Mouse (Mus musculus) hindbrain, embryonic 13.5 days (tissue): Measurements from ENCODE around the gene Rasal3. TPM values are rescaled to one million over a fixed set of nuclear protein-coding genes. Genes with fewer than 3 reads are reported as not detected.

Experiments
- ATAC-seq: fragments of 200-750 bp; cut with Nextera tagmentation; 2 replicates; pipeline ENCODE4 v1.8.0; 2017; ENCODE audit warnings: moderate TSS enrichment; ENCODE audit not compliant: low FRiP score
- H3K27ac ChIP-seq: fragments of 300-500 bp; sonication (generic); 2 replicates; pipeline ENCODE4 v1.5.1; 2015; ENCODE audit warnings: inconsistent platforms, mild to moderate bottlenecking, moderate library complexity
- H3K27me3 ChIP-seq: fragments of 300-500 bp; sonication (generic); 2 replicates; pipeline ENCODE4 v1.6.1; 2015; ENCODE audit warnings: mild to moderate bottlenecking, inconsistent platforms
- H3K36me3 ChIP-seq: fragments of 300-500 bp; sonication (generic); 2 replicates; pipeline ENCODE4 v1.6.1; 2015; ENCODE audit warnings: mild to moderate bottlenecking, inconsistent platforms
- H3K4me1 ChIP-seq: fragments of 300-500 bp; sonication (generic); replicated peaks from 2 replicates; pipeline ENCODE4 v1.6.1; 2015; ENCODE audit warnings: inconsistent platforms
- H3K4me2 ChIP-seq: fragments of 300-500 bp; sonication (generic); 2 replicates; pipeline ENCODE4 v1.6.1; 2015; ENCODE audit warnings: inconsistent platforms, mild to moderate bottlenecking, moderate library complexity
- H3K4me3 ChIP-seq: fragments of 300-500 bp; sonication (generic); 2 replicates; pipeline ENCODE4 v1.5.1; 2015; ENCODE audit warnings: mild to moderate bottlenecking, inconsistent platforms
- H3K9ac ChIP-seq: fragments of 300-500 bp; sonication (generic); 2 replicates; pipeline ENCODE4 v1.6.1; 2015; ENCODE audit warnings: mild to moderate bottlenecking, inconsistent platforms
- H3K9me3 ChIP-seq: fragments of 300-500 bp; sonication (generic); 2 replicates; pipeline ENCODE4 v1.6.1; 2016; ENCODE audit warnings: inconsistent platforms
- WGBS: fragments of 180-500 bp; shearing (Covaris S2); methylation state at CpG from one replicate; pipeline ENCODE4 v1.1.7; 2015; 5-methylcytosine and 5-hydroxymethylcytosine counted together
- polyA plus RNA-seq: library from polyadenylated mRNA; unstranded; fragments of >200 nt; fragmentation: Nextera tagmentation; extraction: Ambion mirVana; gene quantifications from 2 replicates; pipeline ENCODE4 v1.2.1, GENCODE M21; 2015

The Rasal3 gene
- polyA plus RNA-seq, 1 experiment from 2014 or later: 0.62 TPM

DNA sequence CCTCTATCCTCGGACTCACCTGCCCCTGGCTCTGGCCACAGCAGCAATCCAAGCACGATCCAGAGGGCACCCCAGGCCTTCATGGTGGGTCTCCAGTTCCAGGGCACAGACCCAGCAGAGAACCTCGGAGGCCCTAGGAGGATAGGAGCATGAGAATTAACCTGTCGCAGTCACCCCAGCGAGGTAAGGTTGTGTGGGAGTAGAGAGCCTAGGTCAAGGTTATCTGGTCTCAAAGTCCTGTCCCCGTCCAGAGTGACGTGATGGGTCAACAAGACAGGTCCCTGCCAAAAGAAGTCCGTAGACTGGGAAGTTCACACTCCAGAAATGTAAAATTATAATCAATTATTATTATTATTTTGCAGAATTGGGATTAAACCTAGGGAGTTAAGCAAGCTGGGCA lies 17.4 kb upstream of the Rasal3 start:
- 85% methylated on average over 8 of the region's 8 CpGs for WGBS
- Histone ChIP-seq H3K4me2 (no peak overlapping the region), H3K27me3 (peaks cover 13% of the 10 kb centered on the region), H3K9me3 (no peaks in the 10 kb centered on the region), H3K4me3 (no peak overlapping the region), H3K9ac (no peak overlapping the region), H3K36me3 (no peaks in the 10 kb centered on the region), H3K4me1 (no peaks in the 10 kb centered on the region), H3K27ac (no peak overlapping the region)
- no peak for ATAC-seq

DNA sequence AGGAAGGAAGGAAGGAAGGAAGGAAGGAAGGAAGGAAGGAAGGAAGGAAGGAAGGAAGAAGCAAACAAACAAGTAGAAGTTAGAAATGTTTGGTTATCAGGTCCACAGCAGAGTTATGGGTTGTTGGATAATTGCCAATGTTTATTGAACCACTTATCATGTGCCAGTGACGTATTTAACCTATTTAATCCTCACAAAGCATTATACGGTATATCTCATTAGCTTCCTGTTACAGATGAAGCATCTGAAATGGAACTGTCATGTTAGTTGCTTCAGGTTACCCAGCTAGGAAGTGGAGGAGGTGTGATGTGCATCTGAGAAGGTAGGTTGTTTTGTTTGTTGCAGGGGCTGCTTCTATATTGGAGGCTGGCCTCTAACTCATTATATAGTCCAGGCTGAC lies 16.6 kb upstream of the Rasal3 start:
- WGBS: 83% methylated on average over 2 of the region's 2 CpGs
- Histone ChIP-seq H3K9me3 (no peaks in the 10 kb centered on the region), H3K9ac (no peak overlapping the region), H3K27me3 (peaks cover 21% of the 10 kb centered on the region), H3K27ac (no peak overlapping the region), H3K36me3 (no peaks in the 10 kb centered on the region), H3K4me3 (no peak overlapping the region), H3K4me2 (no peak overlapping the region), H3K4me1 (no peaks in the 10 kb centered on the region)
- ATAC-seq: no peak

DNA sequence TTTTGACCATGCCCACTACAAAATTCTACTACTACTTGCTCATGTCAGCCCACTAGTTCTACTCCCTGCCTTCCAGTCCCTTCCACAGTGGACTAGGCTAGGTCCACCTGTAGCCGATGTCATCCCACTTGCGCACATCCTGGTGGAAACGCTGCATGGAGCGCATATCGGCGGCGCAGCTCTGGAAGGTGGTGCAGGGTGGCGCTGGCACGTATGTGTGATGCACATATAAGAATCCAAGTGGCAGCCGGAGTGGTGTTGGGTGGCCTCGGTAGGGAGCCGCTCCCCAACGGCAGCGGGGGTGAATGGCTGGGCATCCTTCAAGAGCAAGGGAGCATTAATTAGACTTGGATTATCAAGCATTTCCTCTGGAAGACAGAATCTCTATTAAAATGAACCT lies 13.4 kb upstream of the Rasal3 start:
- H3K36me3 ChIP-seq: no peaks in the 10 kb centered on the region
- peaks cover 26% of the 10 kb centered on the region for H3K27me3 ChIP-seq
- 94% methylated on average over 14 of the region's 14 CpGs for WGBS
- no peak overlapping the region for H3K4me3 ChIP-seq
- no peaks in the 10 kb centered on the region for H3K9me3 ChIP-seq
- no peak for ATAC-seq
- H3K4me2 ChIP-seq: no peak overlapping the region
- H3K27ac ChIP-seq: no peak overlapping the region
- H3K9ac ChIP-seq: no peak overlapping the region
- H3K4me1 ChIP-seq: no peaks in the 10 kb centered on the region

DNA sequence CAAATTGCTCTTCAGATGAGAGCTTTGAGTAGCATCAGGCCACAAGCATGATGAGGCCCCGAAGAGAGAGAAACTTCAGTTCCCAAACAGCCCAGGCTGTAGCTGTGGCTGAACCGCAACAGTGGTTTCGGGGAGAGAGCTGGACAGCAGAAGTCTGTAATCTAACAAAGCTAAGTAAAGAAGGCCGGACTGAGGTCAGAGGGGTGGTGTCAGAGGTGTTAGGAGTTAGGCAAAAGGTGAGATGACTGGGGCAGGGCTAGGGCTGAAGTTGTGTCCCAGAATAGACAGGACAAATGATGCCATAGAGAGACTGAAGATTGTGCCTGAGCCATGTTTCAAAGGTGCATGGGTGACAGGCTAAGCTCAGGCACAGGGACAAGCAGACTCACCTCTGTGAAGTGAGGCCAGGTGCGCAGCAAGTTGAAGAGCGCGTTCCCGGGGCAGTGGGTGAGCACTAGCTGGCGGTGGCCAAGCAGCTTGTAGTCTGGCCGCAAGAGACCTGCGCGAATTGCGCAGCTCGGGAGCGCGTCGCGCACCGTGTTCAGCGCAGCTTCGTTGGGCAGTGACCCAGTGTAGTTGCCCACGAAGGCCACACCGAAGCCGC lies 12.1 kb upstream of the Rasal3 start:
- H3K4me3 ChIP-seq: no peak overlapping the region
- H3K27me3 ChIP-seq: peaks cover 26% of the 10 kb centered on the region
- no peak overlapping the region for H3K4me2 ChIP-seq
- no peaks in the 10 kb centered on the region for H3K9me3 ChIP-seq
- WGBS: 56% methylated on average over 24 of the region's 24 CpGs
- H3K27ac ChIP-seq: no peak overlapping the region
- H3K36me3 ChIP-seq: no peaks in the 10 kb centered on the region
- H3K9ac ChIP-seq: no peak overlapping the region
- no peaks in the 10 kb centered on the region for H3K4me1 ChIP-seq
- ATAC-seq: no peak

DNA sequence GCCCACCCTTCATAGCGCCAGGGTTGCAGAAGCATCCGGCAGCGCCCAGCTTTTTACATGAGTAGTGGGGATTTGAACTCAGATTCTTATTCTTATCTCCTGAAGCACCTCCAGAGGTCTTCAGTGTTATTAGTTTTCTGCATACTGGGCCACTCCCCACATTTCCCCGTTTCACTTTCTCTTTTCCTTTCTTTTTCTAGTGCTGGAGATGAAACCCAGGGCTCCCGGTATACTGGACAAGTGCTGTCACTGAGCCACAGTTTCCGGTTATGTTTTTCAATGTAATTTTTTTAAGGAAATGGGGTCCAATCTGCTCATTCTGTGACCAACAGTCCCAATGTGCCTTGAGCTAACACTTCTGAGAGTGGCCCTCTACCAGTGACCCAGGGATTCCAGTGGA lies 8.5 kb upstream of the Rasal3 start:
- WGBS: 92% methylated on average over 6 of the region's 6 CpGs
- Histone ChIP-seq H3K36me3 (no peaks in the 10 kb centered on the region), H3K9me3 (no peaks in the 10 kb centered on the region), H3K4me2 (no peak overlapping the region), H3K27ac (no peak overlapping the region), H3K4me1 (no peaks in the 10 kb centered on the region), H3K4me3 (no peak overlapping the region), H3K27me3 (peaks cover 22% of the 10 kb centered on the region), H3K9ac (no peak overlapping the region)
- no peak for ATAC-seq

DNA sequence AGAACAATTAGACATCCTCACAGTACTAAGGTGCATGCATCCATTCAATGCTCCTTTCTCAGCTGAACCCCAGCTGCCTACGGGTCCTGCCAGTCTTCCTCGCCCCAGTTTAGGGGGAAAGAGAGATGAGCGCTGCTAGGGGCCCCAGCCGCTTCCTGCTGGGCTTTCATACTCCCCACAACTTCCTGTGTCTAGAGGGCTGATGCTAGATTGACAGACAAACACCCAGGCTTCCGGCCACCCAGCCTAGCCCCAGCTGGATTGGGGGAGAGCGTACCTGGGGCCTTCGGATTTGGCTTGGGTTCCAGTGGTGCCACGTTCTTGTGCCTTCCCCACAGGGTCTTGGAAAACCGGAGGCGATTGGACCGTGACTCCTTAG lies 615 bp downstream of the Rasal3 start:
- peaks cover 22% of the 10 kb centered on the region for H3K27me3 ChIP-seq
- H3K9me3 ChIP-seq: no peaks in the 10 kb centered on the region
- no peak for ATAC-seq
- H3K9ac ChIP-seq: no peak overlapping the region
- H3K4me2 ChIP-seq: no peak overlapping the region
- H3K36me3 ChIP-seq: no peaks in the 10 kb centered on the region
- no peaks in the 10 kb centered on the region for H3K4me1 ChIP-seq
- H3K27ac ChIP-seq: no peak overlapping the region
- WGBS: 75% methylated on average over 11 of the region's 11 CpGs
- no peak overlapping the region for H3K4me3 ChIP-seq

DNA sequence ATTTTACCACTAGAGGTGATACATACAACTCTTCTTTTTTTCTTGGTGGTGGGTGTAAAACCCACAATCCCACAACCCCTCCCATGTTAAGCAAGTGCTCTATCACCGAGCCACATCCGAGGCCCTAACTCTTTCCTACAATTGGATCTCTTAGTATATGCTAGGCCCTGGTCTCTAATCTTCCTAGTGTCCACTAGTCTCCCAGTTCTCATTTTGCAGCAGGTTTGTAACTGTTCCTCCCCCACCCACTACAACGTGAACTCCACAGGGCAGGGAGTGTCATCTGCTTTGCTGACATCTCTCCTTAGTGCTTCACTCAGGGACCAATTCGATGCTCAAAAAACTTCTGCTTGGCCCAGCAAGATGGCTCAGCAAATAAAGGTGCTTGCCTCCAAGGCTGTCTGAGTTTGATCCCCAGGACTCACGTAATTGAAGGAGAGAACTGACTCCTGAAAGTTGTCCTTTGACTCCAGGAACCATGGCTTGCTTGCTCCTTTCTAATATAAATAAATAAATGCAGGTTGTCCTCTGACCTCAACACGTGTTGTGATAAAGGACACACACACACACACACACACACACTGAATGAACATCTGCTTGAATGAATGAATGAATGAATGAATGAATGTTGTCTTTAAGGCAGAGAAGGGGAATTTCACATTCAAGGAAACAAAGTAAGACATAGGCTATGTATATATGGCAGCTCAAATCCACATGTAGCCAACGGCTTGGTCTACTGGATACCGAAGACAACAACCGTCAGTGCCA lies 1.2 kb downstream of the Rasal3 start:
- no peaks in the 10 kb centered on the region for H3K9me3 ChIP-seq
- H3K27ac ChIP-seq: no peak overlapping the region
- no peak overlapping the region for H3K4me3 ChIP-seq
- no peaks in the 10 kb centered on the region for H3K36me3 ChIP-seq
- 85% methylated on average over 9 of the region's 9 CpGs for WGBS
- no peak for ATAC-seq
- peaks cover 27% of the 10 kb centered on the region for H3K27me3 ChIP-seq
- no peaks in the 10 kb centered on the region for H3K4me1 ChIP-seq
- no peak overlapping the region for H3K9ac ChIP-seq
- no peak overlapping the region for H3K4me2 ChIP-seq

DNA sequence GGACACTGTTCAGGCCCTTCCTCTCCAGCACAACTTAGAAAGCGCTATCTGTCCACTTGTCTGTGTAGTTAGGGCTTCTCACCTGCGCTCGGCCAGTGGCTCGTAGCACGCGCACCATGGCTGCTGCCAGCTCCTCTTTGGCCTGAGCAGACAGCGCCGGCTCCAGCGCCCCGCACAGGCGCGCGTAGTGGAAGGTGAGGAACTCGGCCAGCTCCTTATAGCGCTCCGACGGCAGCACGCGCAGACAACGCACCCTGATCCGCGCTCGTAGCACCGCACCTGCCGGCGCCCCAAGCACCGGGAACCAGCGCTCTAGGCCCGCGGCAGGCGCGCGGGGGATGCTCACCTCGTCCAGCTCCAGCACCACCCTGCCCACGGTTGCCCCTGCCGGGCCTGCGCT lies 7.1 kb downstream of the Rasal3 start:
- Histone ChIP-seq H3K27me3 (peaks cover 84% of the 10 kb centered on the region), H3K9ac (peak overlapping the region; percentile 19; the same call in 1 of the 2 replicates), H3K36me3 (no peaks in the 10 kb centered on the region), H3K4me1 (peaks cover 11% of the 10 kb centered on the region), H3K4me2 (peak overlapping the region; percentile 49), H3K4me3 (peak overlapping the region; percentile 28), H3K27ac (no peak overlapping the region), H3K9me3 (no peaks in the 10 kb centered on the region)
- 4% methylated on average over 37 of the region's 37 CpGs for WGBS
- ATAC-seq: no peak

DNA sequence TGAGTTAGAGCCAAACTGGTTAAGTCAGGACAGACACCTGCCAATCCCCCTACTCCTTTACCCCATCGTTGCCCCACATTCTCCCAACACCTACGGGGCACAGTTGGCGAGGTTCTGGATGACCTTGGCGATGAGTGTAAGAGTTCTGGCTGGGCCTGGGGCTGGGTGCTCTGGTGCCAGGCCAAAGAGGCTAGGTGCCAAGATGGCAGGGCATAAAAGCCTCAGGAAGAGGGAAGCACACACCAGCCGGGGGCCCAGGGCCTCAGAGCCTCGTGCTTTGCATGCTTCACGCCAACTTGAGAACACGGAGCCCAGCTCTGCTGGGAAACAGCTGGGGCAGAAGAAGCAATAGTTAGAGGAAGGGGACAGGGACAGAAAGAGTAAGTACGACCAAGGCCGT lies 9.4 kb downstream of the Rasal3 start:
- Histone ChIP-seq H3K9ac (no peak overlapping the region), H3K4me3 (no peak overlapping the region), H3K27ac (no peak overlapping the region), H3K36me3 (no peaks in the 10 kb centered on the region), H3K4me1 (peaks cover 11% of the 10 kb centered on the region), H3K27me3 (peaks cover 87% of the 10 kb centered on the region), H3K9me3 (no peaks in the 10 kb centered on the region), H3K4me2 (no peak overlapping the region)
- no peak for ATAC-seq
- 84% methylated on average over 10 of the region's 10 CpGs for WGBS

DNA sequence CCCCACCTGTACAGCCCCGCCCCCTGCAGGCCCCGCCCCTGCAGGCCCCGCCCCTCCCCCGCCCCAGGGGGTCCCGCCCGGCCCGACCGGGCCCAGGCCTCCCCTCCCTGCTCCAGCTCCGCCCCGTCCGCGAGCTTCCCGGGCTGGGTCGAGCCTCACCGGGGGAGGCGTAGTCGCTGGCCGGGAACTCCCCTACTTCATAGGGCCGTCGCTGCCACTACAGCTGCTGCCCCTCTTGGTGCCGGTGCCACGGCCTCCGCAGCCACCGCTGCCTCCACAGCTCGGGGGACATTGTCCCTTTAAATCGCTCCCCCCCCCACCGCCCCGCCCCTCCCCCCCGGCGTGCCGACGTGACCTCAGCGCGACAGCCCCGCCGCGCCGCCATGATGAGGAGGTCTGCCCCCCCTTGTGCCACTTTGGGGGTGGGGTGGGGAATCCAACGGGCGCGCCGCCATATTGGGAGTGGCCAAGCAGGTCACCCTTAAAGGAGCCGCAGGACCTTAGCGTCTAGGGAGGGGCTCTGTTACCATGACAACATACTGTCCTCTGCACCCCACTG lies 14.2 kb downstream of the Rasal3 start, which contains the start of gene Wiz:
Gene Wiz, minus strand, starts transcription at position 339 of the 559 bp plus-strand sequence.
- Histone ChIP-seq H3K9ac (peak within 1 kb of the TSS; percentile 92), H3K27me3 (peaks cover 39% of the 10 kb centered on the region), H3K4me1 (peaks cover 27% of the 10 kb centered on the region), H3K27ac (peak within 1 kb of the TSS; percentile 89), H3K9me3 (no peaks in the 10 kb centered on the region), H3K4me3 (peak within 1 kb of the TSS; percentile 67), H3K36me3 (peaks cover 24% of the 10 kb centered on the region), H3K4me2 (peak within 1 kb of the TSS; percentile 93)
- peak; percentile 88 for ATAC-seq
- 2% methylated on average over 34 of the region's 44 CpGs for WGBS

DNA sequence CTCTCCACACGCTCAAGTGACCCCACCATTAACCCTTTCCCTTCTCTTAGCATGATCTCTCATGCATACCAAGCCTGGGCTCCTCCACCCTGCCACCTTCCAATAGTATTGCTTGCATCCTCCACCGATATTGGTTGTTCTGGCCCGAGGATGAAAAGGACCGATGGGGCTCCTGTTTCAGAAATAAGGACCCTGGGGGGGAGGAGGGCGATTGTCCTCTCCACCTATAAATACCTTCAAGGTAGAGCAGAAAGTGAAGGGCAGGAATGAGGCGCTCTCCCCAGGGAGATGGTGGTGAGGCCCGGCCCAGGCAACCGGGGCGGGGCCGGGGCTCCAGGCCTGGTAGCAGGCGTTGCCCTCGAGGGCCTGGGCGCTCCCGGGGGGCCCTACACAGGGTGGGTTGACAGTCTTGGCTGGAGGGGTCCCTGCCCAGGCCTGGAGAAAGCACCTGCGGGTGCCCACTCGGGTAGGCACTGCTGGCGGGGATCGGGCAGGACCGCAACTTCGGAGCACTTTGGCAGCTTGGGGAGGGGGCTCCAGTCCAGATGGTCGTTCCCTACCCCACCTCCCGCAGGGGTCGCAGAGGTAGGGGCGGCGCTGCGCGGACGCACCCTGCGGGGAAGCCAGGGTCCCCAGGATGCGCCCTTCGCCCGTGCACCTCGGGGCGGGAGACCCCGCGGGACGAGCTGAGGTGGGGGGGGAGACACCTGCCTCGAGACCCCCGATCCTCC lies 14.8 kb downstream of the Rasal3 start:
- Histone ChIP-seq H3K27me3 (peaks cover 33% of the 10 kb centered on the region), H3K4me3 (peak overlapping the region; percentile 67), H3K9ac (peak overlapping the region; percentile 92), H3K4me1 (peaks cover 27% of the 10 kb centered on the region), H3K9me3 (no peaks in the 10 kb centered on the region), H3K36me3 (peaks cover 31% of the 10 kb centered on the region), H3K27ac (peak overlapping the region; percentile 89), H3K4me2 (peak overlapping the region; percentile 93)
- ATAC-seq: peak; percentile 72
- 3% methylated on average over 23 of the region's 39 CpGs for WGBS

DNA sequence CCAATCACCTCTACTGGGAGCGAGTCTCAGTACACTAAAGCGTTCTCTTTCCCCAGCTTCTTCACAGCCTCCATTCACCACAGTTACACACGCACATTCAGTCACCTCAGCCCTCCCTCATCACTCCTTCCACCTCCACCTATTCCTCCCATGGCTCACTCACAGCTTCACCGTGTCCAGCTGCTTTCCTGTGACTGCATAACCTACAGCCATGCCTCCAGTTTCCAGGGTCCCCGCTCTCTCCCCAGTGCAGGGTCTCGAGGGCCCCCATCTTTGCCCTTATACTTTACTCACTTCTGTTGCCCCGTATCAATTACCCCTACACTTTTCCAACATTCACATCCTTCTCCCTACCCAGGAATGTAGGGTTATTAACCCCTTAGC lies 15.4 kb downstream of the Rasal3 start:
- Histone ChIP-seq H3K9me3 (no peaks in the 10 kb centered on the region), H3K27me3 (peaks cover 27% of the 10 kb centered on the region), H3K9ac (peak overlapping the region; percentile 92), H3K27ac (peak overlapping the region; percentile 89), H3K4me1 (peaks cover 27% of the 10 kb centered on the region), H3K36me3 (peaks cover 36% of the 10 kb centered on the region), H3K4me2 (peak overlapping the region; percentile 93), H3K4me3 (peak overlapping the region; percentile 67)
- 0 out of 2 replicates have a peak, but pooled peaks have one; percentile 8 for ATAC-seq
- 42% methylated on average over 7 of the region's 7 CpGs for WGBS
